Mouse (Mus musculus) cerebellum, adult 9-11 months (tissue): Measurements from ENCODE around the gene Gapvd1.

Experiments used
- DNase-seq: peaks from one replicate; pipeline ENCODE4 v3.0.0; 2022

Gene Gapvd1

GRCm38 (mm10) chr2:34708675-34709074 is 46.4 kb downstream of the Gapvd1 start:
- no peak for DNase-seq

- DNase-seq, result no peak
Measured at GRCm38 (mm10) chr2:34696592-34696991, 58.4 kb downstream of the Gapvd1 start.

GRCm38 (mm10) chr2:34692861-34693260 is 62.2 kb downstream of the Gapvd1 start:
- no peak for DNase-seq

GRCm38 (mm10) chr2:34684076-34684870 is 70.8 kb downstream of the Gapvd1 start:
- DNase-seq, result no peak

- no peak for DNase-seq
Measured at GRCm38 (mm10) chr2:34677976-34678375, 77.1 kb downstream of the Gapvd1 start.

GRCm38 (mm10) chr2:34677061-34677460 is 78.0 kb downstream of the Gapvd1 start:
- no peak for DNase-seq

- peak; percentile 77 for DNase-seq
Measured at GRCm38 (mm10) chr2:34673846-34674245, 81.2 kb downstream of the Gapvd1 start.

GRCm38 (mm10) chr2:34671385-34672026 is 83.5 kb downstream of the Gapvd1 start:
- peak; percentile 62 for DNase-seq

GRCm38 (mm10) chr2:34670470-34670869 is 84.6 kb downstream of the Gapvd1 start:
- DNase-seq, result no peak

- no peak for DNase-seq
Measured at GRCm38 (mm10) chr2:34669203-34669746, 85.8 kb downstream of the Gapvd1 start.

GRCm38 (mm10) chr2:34668440-34669191 is 86.4 kb downstream of the Gapvd1 start:
- DNase-seq, result no peak

GRCm38 (mm10) chr2:34667820-34668219 is 87.2 kb downstream of the Gapvd1 start:
- DNase-seq, result no peak

- DNase-seq, result no peak
Measured at GRCm38 (mm10) chr2:34647410-34647809, 107.6 kb downstream of the Gapvd1 start.

- no peak for DNase-seq
Measured at GRCm38 (mm10) chr2:34646541-34646865, 108.5 kb downstream of the Gapvd1 start.

GRCm38 (mm10) chr2:34645851-34646540 is 109.0 kb downstream of the Gapvd1 start:
- DNase-seq, result no peak

GRCm38 (mm10) chr2:34644571-34645526 is 110.2 kb downstream of the Gapvd1 start:
- DNase-seq, result no peak

- no peak for DNase-seq
Measured at GRCm38 (mm10) chr2:34642351-34642750, 112.7 kb downstream of the Gapvd1 start.

- DNase-seq, result no peak
Measured at GRCm38 (mm10) chr2:34639725-34640124, 115.3 kb downstream of the Gapvd1 start.

GRCm38 (mm10) chr2:34638955-34639650 is 115.9 kb downstream of the Gapvd1 start:
- peak; percentile 79 for DNase-seq

- no peak for DNase-seq
Measured at GRCm38 (mm10) chr2:34635249-34636165, 119.5 kb downstream of the Gapvd1 start.
